Mouse (Mus musculus) lung, adult 2 months (tissue): ENCODE measurements at regions not wholly inside any gene's neighbourhood (a gene's known extent, or its start where the extent isn't known, plus 50 kb on each side); places are given as distances from the start of the nearest gene placed in this dataset.
"Not testable (repeated sequence)": the region's sequence is repeated elsewhere in the genome, so short reads cannot be mapped to it uniquely, and the experiment has no call there.

Experiments
- DNase-seq: peaks from one replicate; pipeline ENCODE4 v3.0.0; 2022
- H3K4me1 ChIP-seq: fragments of 200-500 bp; 2 replicates; pipeline ENCODE4 v1.6.1; 2011; ENCODE audit warnings: low read length; ENCODE audit not compliant: control insufficient read depth, insufficient read depth
- H3K4me3 ChIP-seq: fragments of 200-500 bp; replicated peaks from 2 replicates; pipeline ENCODE3; 2011; ENCODE audit warnings: low read depth, mild to moderate bottlenecking, control low read depth, low read length; ENCODE audit errors: extremely low read depth
- CTCF ChIP-seq: fragments of 200-500 bp; IDR thresholded peaks from 2 replicates; pipeline ENCODE4 v1.5.1; 2011; ENCODE audit warnings: mild to moderate bottlenecking, low read length, control low read depth; ENCODE audit not compliant: insufficient read depth
- POLR2A ChIP-seq: fragments of 200-500 bp; IDR thresholded peaks from 2 replicates; pipeline ENCODE4 v1.6.1; 2011; ENCODE audit warnings: low read depth, mild to moderate bottlenecking, control low read depth, low read length, borderline replicate concordance; ENCODE audit errors: extremely low read depth
- WGBS: fragments of 180-500 bp; shearing (Covaris S2); methylation state at CpG from one replicate; pipeline ENCODE4 v1.1.7; 2018; 5-methylcytosine and 5-hydroxymethylcytosine counted together

- no peak for DNase-seq
- 80% methylated on average over 13 of the region's 13 CpGs for WGBS
- H3K4me3 ChIP-seq, result no peak overlapping the region
- TF ChIP-seq POLR2A, result no peak
- no peak for TF ChIP-seq CTCF
- no peaks in the 10 kb centered on the region for H3K4me1 ChIP-seq
These were observed 59.3 kb downstream of the Sox2 start for GRCm38 (mm10) chr3:34709553-34709952.

DNA sequence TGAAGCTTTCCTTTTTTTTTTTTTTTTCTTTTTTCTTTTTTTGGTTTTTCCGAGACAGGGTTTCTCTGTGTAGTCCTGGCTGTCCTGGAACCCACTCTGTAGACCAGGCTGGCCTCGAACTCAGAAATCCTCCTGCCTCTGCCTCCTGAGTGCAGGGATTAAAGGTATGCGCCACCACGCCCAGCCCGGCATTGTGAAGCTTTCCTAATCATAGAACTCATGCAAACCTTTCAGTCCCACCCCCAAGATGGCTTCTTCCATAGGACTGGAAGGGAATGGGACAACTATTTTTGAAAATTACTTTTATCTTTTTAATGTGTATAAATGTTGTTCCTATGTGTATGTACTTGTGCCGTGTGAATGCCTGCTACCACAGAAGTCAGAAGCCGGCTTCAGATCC is 61.9 kb downstream of the Sox2 start:
- 83% methylated on average over 7 of the region's 7 CpGs for WGBS
- not testable (repeated sequence) for DNase-seq, H3K4me1 ChIP-seq, H3K4me3 ChIP-seq

DNA sequence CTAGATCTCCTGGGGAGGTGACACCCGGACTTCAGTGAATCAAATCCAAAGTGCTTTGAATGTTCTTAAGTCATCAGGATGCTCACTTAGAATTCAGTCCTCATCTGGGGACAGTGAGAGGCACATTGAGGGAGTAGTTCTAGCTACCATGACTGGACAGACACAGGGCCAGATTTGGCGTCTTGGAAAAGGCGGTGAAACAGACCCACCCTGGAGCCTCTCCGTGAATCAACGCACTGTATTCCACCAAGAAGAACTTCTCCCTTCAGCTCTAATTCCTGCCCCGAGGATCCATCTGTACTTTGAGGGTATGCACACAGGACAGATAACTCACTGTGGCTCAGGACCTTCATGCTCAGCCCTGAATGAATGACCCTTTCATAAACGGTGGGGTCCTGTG is 72.3 kb downstream of the Sox2 start:
- WGBS, result 82% methylated on average over 7 of the region's 7 CpGs
- DNase-seq, result no peak
- Histone ChIP-seq H3K4me1 (no peaks in the 10 kb centered on the region), H3K4me3 (no peak overlapping the region)
- TF ChIP-seq CTCF, result no peak
- TF ChIP-seq POLR2A, result no peak

DNA sequence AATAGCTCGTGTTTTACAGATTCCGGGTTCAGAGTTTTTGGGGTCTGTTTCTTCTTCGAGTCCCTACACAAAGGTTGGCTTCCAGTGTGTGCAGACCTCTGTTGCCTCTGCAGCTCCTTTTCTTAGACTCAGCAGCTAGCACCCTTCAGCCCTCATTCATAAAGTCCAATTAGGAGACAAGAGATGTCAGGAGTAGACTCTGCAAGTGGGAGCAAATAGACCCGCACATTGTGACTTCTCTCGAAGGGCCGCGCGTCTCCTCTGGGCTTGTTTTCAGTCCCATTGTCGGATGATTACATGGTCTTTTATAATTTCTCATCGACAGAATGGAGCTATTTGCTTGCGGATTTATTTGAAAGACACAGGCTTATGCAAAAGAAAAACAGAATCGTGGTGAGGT is 76.8 kb downstream of the Sox2 start:
- TF ChIP-seq CTCF (no peak), POLR2A (no peak)
- Histone ChIP-seq H3K4me3 (no peak overlapping the region), H3K4me1 (no peaks in the 10 kb centered on the region)
- DNase-seq, result no peak
- WGBS, result 82% methylated on average over 12 of the region's 12 CpGs

GRCm38 (mm10) chr3:34728282-34728681 is 78.1 kb downstream of the Sox2 start:
- TF ChIP-seq POLR2A, result no peak
- TF ChIP-seq CTCF, result no peak
- no peak for DNase-seq
- H3K4me1 ChIP-seq, result no peaks in the 10 kb centered on the region
- H3K4me3 ChIP-seq, result no peak overlapping the region

- 80% methylated on average over 5 of the region's 5 CpGs for WGBS
- TF ChIP-seq POLR2A (no peak), CTCF (no peak)
- Histone ChIP-seq H3K4me3 (no peak overlapping the region), H3K4me1 (no peaks in the 10 kb centered on the region)
- no peak for DNase-seq
These were observed 84.8 kb downstream of the Sox2 start for GRCm38 (mm10) chr3:34734966-34735365.

GRCm38 (mm10) chr3:34738001-34738400 is 87.8 kb downstream of the Sox2 start:
- H3K4me3 ChIP-seq, result no peak overlapping the region
- DNase-seq, result no peak
- TF ChIP-seq CTCF, result no peak
- no peak for TF ChIP-seq POLR2A
- H3K4me1 ChIP-seq, result no peaks in the 10 kb centered on the region
- 75% methylated on average over 4 of the region's 4 CpGs for WGBS

- WGBS, result 47% methylated on average over 7 of the region's 7 CpGs
- DNase-seq, result no peak
- Histone ChIP-seq H3K4me3 (no peak overlapping the region), H3K4me1 (no peaks in the 10 kb centered on the region)
- TF ChIP-seq CTCF, result no peak
- TF ChIP-seq POLR2A, result no peak
These were observed 88.7 kb downstream of the Sox2 start for GRCm38 (mm10) chr3:34738938-34739337.

GRCm38 (mm10) chr3:34739693-34740092 is 89.5 kb downstream of the Sox2 start:
- DNase-seq, result no peak
- 68% methylated on average over 7 of the region's 7 CpGs for WGBS
- H3K4me1 ChIP-seq, result no peaks in the 10 kb centered on the region
- TF ChIP-seq POLR2A, result no peak
- no peak for TF ChIP-seq CTCF
- no peak overlapping the region for H3K4me3 ChIP-seq

DNA sequence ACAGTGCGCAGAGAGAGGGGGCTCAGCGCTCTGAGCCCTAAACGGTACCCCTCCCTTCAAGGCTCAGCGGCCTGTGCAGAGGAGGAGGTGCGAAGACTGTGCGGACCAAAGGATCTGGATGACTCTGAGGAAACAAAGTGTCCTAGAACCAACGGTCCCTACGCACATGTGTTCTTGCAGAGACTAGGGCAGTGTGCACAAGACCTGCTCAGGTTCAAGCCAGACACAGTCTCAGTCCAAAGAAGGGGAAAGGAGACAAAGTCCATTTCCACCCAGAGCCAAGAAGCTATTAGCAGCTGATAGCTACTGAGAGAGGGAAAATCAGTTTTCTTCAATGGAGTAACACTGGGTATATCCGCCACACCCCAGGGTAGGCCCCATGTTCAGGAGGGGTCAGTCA is 89.9 kb downstream of the Sox2 start:
- TF ChIP-seq CTCF (no peak), POLR2A (no peak)
- no peak for DNase-seq
- 86% methylated on average over 9 of the region's 9 CpGs for WGBS
- Histone ChIP-seq H3K4me1 (no peaks in the 10 kb centered on the region), H3K4me3 (no peak overlapping the region)

GRCm38 (mm10) chr3:34745181-34745736 is 95.1 kb downstream of the Sox2 start:
- Histone ChIP-seq H3K4me1 (no peaks in the 10 kb centered on the region), H3K4me3 (no peak overlapping the region)
- TF ChIP-seq CTCF, result no peak
- TF ChIP-seq POLR2A, result no peak
- DNase-seq, result no peak
- 61% methylated on average over 5 of the region's 5 CpGs for WGBS
